Mouse (Mus musculus) heart, embryonic 16.5 days (tissue): ENCODE data around the gene Grm2. TPM values are rescaled to one million over a fixed set of nuclear protein-coding genes. Genes with fewer than 3 reads are reported as not detected.
A peak's percentile ranks its signal among the peaks of the same experiment; 100 is the strongest.

Experiments
- ATAC-seq: fragments of 200-750 bp; cut with Nextera tagmentation; replicated peaks from 2 replicates; pipeline ENCODE4 v1.8.0; 2017; ENCODE audit warnings: moderate number of reproducible peaks; ENCODE audit not compliant: insufficient read depth, low FRiP score; ENCODE audit errors: extremely low read depth
- H3K27ac ChIP-seq: fragments of 300-500 bp; sonication (generic); 2 replicates; pipeline ENCODE4 v1.5.1; 2014; ENCODE audit warnings: mild to moderate bottlenecking, low read length, control low read depth, moderate library complexity
- H3K27me3 ChIP-seq: fragments of 300-500 bp; sonication (generic); 2 replicates; pipeline ENCODE4 v1.6.1; 2014; ENCODE audit warnings: low read length, mixed read lengths; ENCODE audit not compliant: control insufficient read depth, insufficient read depth
- H3K36me3 ChIP-seq: fragments of 300-500 bp; sonication (generic); 2 replicates; pipeline ENCODE4 v1.6.1; 2014; ENCODE audit not compliant: control insufficient read depth, insufficient read depth
- H3K4me1 ChIP-seq: fragments of 300-500 bp; sonication (generic); 2 replicates; pipeline ENCODE4 v1.6.1; 2014; ENCODE audit warnings: low read length, mixed read lengths; ENCODE audit not compliant: control insufficient read depth, insufficient read depth
- H3K4me2 ChIP-seq: fragments of 300-500 bp; sonication (generic); 2 replicates; pipeline ENCODE4 v1.6.1; 2014; ENCODE audit warnings: low read depth, mild to moderate bottlenecking, control low read depth, low read length
- H3K4me3 ChIP-seq: fragments of 300-500 bp; sonication (generic); 2 replicates; pipeline ENCODE4 v1.5.1; 2014; ENCODE audit warnings: mild to moderate bottlenecking, control low read depth, low read length
- H3K9ac ChIP-seq: fragments of 300-500 bp; sonication (generic); 2 replicates; pipeline ENCODE4 v1.6.1; 2014; ENCODE audit warnings: low read length, control low read depth
- H3K9me3 ChIP-seq: fragments of 300-500 bp; sonication (generic); replicated peaks from 2 replicates; pipeline ENCODE4 v1.6.1; 2016; ENCODE audit warnings: low read length; ENCODE audit not compliant: control insufficient read depth
- WGBS: fragments of 180-500 bp; shearing (Covaris S2); extraction: QIAGEN DNeasy Blood & Tissue Kit; methylation state at CpG from one replicate; pipeline ENCODE4 v1.1.7; 2014; 5-methylcytosine and 5-hydroxymethylcytosine counted together
- polyA plus RNA-seq: library from polyadenylated mRNA; unstranded; fragments of >200 nt; fragmentation: Nextera tagmentation; extraction: Ambion mirVana; gene quantifications from 2 replicates; pipeline ENCODE4 v1.2.1, GENCODE M21; 2015

Gene Grm2
- polyA plus RNA-seq = not detected in 2 replicates

DNA sequence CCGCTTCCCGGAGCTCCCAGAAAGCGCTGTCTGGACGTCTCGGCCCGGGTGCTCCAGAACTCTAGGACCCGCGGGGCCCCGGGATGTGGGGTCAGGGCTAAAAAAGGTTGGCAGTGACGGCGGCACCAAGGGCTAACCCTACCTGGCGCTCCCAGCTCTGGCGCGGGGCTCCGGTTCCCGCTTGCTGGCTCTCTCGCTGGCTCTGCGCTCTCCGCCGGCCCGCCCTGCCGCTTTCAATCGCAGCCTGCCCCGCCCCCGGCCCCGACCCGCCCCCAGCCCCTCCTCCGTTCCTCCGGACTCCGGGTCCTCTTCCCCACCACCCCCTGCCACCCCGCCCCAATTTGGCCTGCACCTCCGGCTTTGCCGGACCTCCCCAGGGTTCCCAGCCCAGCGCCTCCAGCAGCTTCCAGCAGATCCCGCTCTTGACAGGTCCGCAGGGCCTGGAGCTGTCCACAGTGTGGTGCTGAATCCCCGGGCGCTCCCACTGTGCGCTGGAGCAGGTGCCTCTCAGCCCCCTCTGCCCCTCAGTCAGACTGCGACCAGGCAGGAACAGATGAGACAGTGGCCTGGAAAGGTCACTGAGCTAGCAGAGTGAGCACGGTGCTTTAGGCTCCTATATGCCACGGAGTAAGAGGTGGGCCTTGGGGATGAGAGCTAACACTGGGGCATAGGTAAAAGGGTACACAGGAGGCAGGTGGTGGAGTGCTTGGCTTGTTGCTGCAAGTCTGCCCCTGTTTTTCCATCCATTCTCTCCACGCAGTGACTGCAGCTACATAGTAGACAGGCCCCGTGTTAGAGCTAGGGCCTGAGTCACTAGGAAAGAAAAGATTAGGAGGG lies at the start of gene Grm2:
Gene Grm2 (minus strand): TSS at position 199 of the 837 bp plus-strand sequence.
- peak; percentile 64 for ATAC-seq
- Histone ChIP-seq H3K9ac (no peak within 1 kb of the TSS), H3K9me3 (no peaks in the 10 kb centered on the region), H3K27ac (no peak within 1 kb of the TSS), H3K36me3 (peaks cover 28% of the 10 kb centered on the region), H3K4me3 (peak within 1 kb of the TSS; percentile 38), H3K4me2 (peak within 1 kb of the TSS; percentile 62), H3K4me1 (0 out of 2 replicates have a peak, but pooled peaks cover 6% of the 10 kb centered on the region), H3K27me3 (peaks cover 36% of the 10 kb centered on the region)
- 2% methylated on average over 38 of the region's 44 CpGs for WGBS

DNA sequence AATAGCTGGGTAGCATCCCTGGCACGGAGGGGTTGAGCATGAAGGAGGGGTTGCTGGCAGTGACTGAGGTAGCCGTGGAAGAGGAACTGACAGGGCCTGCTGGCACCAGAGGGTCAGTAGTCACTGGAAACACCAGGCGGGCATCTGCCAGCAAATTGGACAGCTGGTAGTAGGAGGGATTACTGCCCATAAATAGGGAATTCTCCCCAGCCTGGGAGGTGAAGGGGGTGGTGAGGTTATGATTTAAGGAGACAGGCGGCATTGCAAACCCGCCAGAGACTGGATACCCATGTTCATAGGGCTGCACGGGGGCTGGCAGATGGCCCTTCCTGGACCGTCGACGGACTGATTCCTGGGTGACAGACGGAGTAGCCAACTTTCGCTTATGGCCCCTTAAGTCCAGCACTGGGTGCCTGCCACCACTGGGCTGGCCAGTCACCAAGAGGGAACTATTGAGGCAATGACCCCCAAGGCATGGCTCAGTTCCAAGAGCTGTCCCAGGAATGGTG lies 37.1 kb upstream of the Grm2 start:
- 91% methylated on average over 11 of the region's 11 CpGs for WGBS
- H3K36me3 ChIP-seq = peaks cover 9% of the 10 kb centered on the region; the same call in 1 of the 2 replicates

DNA sequence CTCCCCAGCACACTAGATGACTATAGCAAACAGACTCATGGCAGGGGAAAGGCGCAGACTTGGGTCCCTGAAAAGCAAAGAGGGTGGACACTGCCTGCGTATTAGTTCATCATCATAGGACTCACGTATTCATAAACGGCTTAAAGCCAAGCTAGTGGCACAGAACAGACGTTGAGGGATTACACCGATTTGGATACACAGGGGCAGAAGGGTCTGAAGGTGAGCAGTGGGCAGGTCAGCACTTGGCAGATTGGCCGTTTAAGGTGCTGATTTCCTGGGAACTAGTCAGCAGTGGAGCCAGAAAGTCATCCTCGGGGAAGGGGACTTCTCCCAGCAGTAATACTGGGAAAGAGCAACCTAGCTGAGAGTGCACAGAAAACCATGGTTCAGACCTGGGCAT lies 33.0 kb upstream of the Grm2 start:
- H3K27me3 ChIP-seq = no peaks in the 10 kb centered on the region
- H3K4me3 ChIP-seq = no peak overlapping the region
- WGBS = 82% methylated on average over 8 of the region's 8 CpGs
- H3K36me3 ChIP-seq = peaks cover 5% of the 10 kb centered on the region; the same call in 1 of the 2 replicates
- no peak for ATAC-seq
- no peak overlapping the region for H3K27ac ChIP-seq
- H3K4me2 ChIP-seq = no peak overlapping the region
- H3K9ac ChIP-seq = no peak overlapping the region
- peaks cover 16% of the 10 kb centered on the region for H3K4me1 ChIP-seq
- no peaks in the 10 kb centered on the region for H3K9me3 ChIP-seq

More for the DNA sequence above, 37.1 kb upstream of the Grm2 start:
- no peak for ATAC-seq
- Histone ChIP-seq H3K4me3 (no peak overlapping the region), H3K27ac (no peak overlapping the region), H3K9me3 (no peaks in the 10 kb centered on the region), H3K4me2 (no peak overlapping the region), H3K9ac (no peak overlapping the region), H3K27me3 (no peaks in the 10 kb centered on the region), H3K4me1 (no peaks in the 10 kb centered on the region)

DNA sequence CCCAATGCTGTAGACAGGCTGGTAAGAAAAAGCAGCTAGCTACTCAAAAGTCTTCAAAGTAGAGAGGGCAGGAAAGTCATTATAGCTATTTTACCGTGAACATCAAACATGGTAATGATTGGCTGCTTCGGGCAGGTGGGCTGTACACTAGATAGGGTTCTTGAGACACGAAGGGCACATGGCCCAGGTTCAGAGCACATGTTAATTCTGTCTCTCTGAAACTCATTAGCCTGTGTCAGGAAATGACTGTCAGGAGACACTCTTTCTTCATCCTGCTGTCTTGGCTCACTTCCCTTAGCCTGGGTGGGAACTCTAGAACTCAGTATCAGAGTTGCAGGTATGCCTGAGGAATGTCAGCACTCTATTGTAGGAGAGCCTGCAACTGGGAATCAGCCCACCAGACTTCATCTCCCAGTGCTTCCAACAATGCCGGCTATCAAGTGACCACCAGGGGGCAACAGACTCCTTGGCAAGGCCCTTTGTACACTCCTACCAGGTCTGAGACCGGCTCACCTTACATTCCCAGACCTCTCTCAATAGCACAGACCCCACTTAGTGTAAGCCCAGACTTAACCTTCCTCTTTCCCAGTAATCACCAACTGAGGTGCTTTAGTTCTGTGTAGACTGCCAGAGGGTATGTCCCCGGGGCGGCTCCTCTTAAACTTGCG lies 31.2 kb upstream of the Grm2 start:
- 26% methylated on average over 8 of the region's 8 CpGs for WGBS
- Histone ChIP-seq H3K4me1 (peaks cover 16% of the 10 kb centered on the region), H3K4me3 (no peak overlapping the region), H3K9ac (no peak overlapping the region), H3K36me3 (0 out of 2 replicates have a peak, but pooled peaks cover 2% of the 10 kb centered on the region), H3K27ac (no peak overlapping the region), H3K4me2 (peak overlapping the region; percentile 45), H3K9me3 (no peaks in the 10 kb centered on the region), H3K27me3 (no peaks in the 10 kb centered on the region)
- peak; percentile 39 for ATAC-seq

- H3K27me3 ChIP-seq = no peaks in the 10 kb centered on the region
- H3K9me3 ChIP-seq = no peaks in the 10 kb centered on the region
- ATAC-seq = peak; percentile 85
- peaks cover 8% of the 10 kb centered on the region for H3K36me3 ChIP-seq
- H3K4me2 ChIP-seq = peak within 1 kb of the TSS; percentile 98
- H3K27ac ChIP-seq = peak within 1 kb of the TSS; percentile 83
- H3K4me3 ChIP-seq = peak within 1 kb of the TSS; percentile 88
- under 1% methylated on average over 83 of the region's 86 CpGs for WGBS
- peaks cover 16% of the 10 kb centered on the region for H3K4me1 ChIP-seq
- peak within 1 kb of the TSS; percentile 91 for H3K9ac ChIP-seq
Measured at GRCm38 (mm10) chr9:106685249-106686101, 29.6 kb upstream of the Grm2 start, which contains the start of gene Tex264. Gene Tex264, minus strand, starts transcription at chr9:106685927.

DNA sequence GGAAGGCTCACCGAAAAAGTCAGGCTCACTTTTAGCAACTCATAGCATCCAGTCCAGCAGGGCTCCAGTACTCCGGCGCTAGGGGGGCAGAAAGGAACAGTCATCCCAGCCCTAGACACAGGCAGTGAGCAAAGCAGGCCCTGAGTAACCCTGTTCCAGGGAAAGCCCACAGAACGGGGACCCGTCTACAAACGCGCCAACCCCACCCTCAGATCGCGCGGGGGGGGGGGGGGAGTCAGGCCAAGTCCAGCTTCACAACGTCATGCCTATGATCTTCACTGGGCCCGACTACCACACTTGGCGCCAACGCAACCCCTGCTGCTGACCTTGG lies 29.0 kb upstream of the Grm2 start:
- H3K9me3 ChIP-seq = no peaks in the 10 kb centered on the region
- WGBS = 2% methylated on average over 14 of the region's 14 CpGs
- H3K36me3 ChIP-seq = peaks cover 14% of the 10 kb centered on the region
- H3K4me3 ChIP-seq = peak overlapping the region; percentile 88
- peak overlapping the region; percentile 83 for H3K27ac ChIP-seq
- H3K4me1 ChIP-seq = peaks cover 16% of the 10 kb centered on the region
- H3K9ac ChIP-seq = peak overlapping the region; percentile 91
- H3K27me3 ChIP-seq = no peaks in the 10 kb centered on the region
- ATAC-seq = peak; percentile 16; the same call in 1 of the 2 replicates
- H3K4me2 ChIP-seq = peak overlapping the region; percentile 98

DNA sequence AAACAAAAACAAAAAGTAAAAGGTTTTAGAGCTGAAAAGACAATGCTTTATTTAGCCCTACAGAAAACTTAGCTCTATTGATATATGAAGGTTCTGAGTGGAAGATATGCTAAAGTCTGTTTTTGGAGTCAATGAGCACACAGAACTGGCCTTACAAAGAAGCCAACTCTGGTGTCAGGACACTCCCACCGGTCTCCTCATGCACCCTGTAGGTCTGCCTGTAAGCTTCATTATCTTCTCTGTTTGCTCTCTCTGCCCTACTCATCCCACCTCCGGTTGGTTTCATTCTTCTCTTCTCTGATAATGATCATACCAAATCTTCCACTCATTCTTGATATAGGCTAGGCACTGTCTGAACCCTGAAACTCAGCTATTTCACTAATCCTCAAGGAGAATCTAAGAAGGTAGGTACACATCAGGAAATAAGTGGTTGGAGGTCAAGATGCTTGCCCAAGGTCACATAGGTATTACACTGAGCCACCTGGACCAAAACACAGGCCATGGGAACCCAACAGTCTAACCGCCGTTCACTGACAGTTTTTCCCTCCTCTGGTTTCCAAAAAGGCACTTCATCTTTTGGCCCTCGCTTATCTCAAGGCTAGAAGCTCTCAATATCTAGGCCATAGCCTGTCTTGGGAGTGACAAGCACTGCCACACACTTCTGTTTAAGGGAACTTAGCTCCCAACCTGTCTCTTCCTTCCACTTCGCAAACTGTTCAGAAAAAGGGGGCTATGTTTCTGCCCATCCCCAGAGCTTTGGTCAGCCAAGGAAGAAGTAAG lies 28.4 kb upstream of the Grm2 start:
- no peak for ATAC-seq
- Histone ChIP-seq H3K4me1 (peaks cover 16% of the 10 kb centered on the region), H3K27ac (peak overlapping the region; percentile 83), H3K9ac (peak overlapping the region; percentile 91), H3K4me2 (peak overlapping the region; percentile 98), H3K27me3 (no peaks in the 10 kb centered on the region), H3K36me3 (peaks cover 15% of the 10 kb centered on the region), H3K4me3 (peak overlapping the region; percentile 88), H3K9me3 (no peaks in the 10 kb centered on the region)
- WGBS = 69% methylated on average over 6 of the region's 6 CpGs

DNA sequence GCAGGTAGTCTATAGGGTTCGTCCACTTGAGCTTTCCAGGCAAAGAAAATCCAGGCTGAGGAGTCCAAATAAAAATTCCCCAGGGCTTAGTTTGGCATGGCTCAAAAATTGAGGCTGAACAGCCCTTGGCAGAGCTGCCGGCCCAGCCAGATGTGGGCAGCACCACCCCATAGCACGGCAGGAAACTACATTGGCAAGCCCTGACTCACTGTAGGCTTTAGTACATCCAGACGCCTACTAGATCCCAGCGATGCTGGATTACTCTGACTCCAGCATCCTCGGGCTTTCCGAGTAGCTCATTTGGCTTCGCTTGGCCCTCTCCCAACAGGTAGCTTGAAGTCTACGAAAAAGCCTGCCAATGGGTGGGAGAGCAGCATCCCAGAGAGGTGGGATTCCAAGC lies 25.1 kb upstream of the Grm2 start:
- Histone ChIP-seq H3K27ac (no peak overlapping the region), H3K9me3 (no peaks in the 10 kb centered on the region), H3K4me3 (no peak overlapping the region), H3K4me1 (peaks cover 9% of the 10 kb centered on the region), H3K36me3 (peaks cover 18% of the 10 kb centered on the region), H3K27me3 (no peaks in the 10 kb centered on the region), H3K9ac (no peak overlapping the region), H3K4me2 (no peak overlapping the region)
- WGBS = 88% methylated on average over 9 of the region's 9 CpGs
- ATAC-seq = no peak
